Mouse (Mus musculus): ENCODE measurements around the gene Babam1. TPM values are rescaled to one million over a fixed set of nuclear protein-coding genes. Genes with fewer than 3 reads are reported as not detected.

Babam1 gene
- polyA plus RNA-seq, 1 experiment from 2014 or later = 92.2 TPM

DNA sequence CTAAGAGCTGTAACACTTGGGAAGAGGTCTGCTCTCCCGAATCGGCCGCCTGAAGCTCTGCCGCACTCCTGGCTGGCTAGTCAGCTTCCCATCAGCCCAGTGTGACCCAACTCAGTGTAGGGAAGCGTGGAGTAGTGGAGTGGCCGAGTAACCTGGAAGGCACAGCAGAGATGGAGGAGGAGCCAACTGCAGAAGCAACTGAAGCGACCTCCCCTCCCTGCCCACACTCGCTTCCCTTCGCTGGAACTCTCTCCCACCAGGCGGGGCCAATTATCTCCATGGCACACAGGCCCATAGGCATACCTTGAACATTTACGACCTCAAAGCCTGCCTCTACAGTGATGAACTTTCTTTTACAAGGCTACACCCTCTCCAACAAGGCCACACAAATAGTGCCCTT, 55.1 kb downstream of the Babam1 start:
- no peak for ATAC-seq (ENCODE audit: insufficient number of reproducible peaks, insufficient read depth, low FRiP score, low read depth)
- WGBS = 43% methylated on average over 11 of the region's 11 CpGs
- no peaks in the 10 kb centered on the region for H3K36me3 ChIP-seq (ENCODE audit: control insufficient read depth, insufficient read depth, low read length)
- H3K9ac ChIP-seq (replicated peaks; ENCODE audit: low read depth, low read length) = no peak overlapping the region
- no peak overlapping the region for H3K4me3 ChIP-seq (ENCODE audit: low read depth, low read length)
- H3K27me3 ChIP-seq (ENCODE audit: control insufficient read depth, insufficient read depth, low read length) = no peaks in the 10 kb centered on the region
- H3K4me2 ChIP-seq (replicated peaks; ENCODE audit: low read depth, low read length) = no peak overlapping the region
- H3K27ac ChIP-seq (ENCODE audit: low read length) = no peak overlapping the region
- no peaks in the 10 kb centered on the region for H3K9me3 ChIP-seq (ENCODE audit: control insufficient read depth, low read depth, low read length)
- H3K4me1 ChIP-seq (ENCODE audit: control insufficient read depth, insufficient read depth, low read length) = no peaks in the 10 kb centered on the region

DNA sequence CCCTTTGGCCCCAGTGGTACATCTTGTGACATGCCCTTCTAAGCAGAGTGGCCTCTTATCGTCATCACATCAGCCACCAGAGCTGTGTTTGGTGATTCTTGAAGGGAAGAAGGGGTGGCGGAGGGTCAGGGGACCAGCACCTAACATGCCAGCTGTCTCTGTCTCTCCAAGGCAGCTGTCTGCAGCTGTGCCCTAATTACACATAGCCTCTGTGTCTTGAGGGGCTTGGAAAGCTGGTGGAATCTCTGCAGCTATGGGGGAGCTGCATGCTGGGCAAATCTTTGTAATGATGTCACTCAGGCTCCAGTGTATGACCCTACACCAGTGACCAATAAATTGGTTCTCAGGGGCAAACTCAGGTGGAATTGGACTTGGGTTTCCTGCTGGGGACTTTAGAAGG, 56.0 kb downstream of the Babam1 start:
- H3K27ac ChIP-seq (ENCODE audit: low read length) = no peak overlapping the region
- 63% methylated on average over 2 of the region's 2 CpGs for WGBS
- ATAC-seq (ENCODE audit: insufficient number of reproducible peaks, insufficient read depth, low FRiP score, low read depth) = no peak

More for the DNA sequence above, 56.0 kb downstream of the Babam1 start:
- no peaks in the 10 kb centered on the region for H3K4me1 ChIP-seq (ENCODE audit: control insufficient read depth, insufficient read depth, low read length)
- H3K9ac ChIP-seq (replicated peaks; ENCODE audit: low read depth, low read length) = no peak overlapping the region
- H3K36me3 ChIP-seq (ENCODE audit: control insufficient read depth, insufficient read depth, low read length) = peaks cover under 1% of the 10 kb centered on the region; the same call in 1 of the 2 replicates
- H3K27me3 ChIP-seq (ENCODE audit: control insufficient read depth, insufficient read depth, low read length) = no peaks in the 10 kb centered on the region
- H3K9me3 ChIP-seq (ENCODE audit: control insufficient read depth, low read depth, low read length) = no peaks in the 10 kb centered on the region
- no peak overlapping the region for H3K4me2 ChIP-seq (replicated peaks; ENCODE audit: low read depth, low read length)
- no peak overlapping the region for H3K4me3 ChIP-seq (ENCODE audit: low read depth, low read length)

Other genes with a start within 250 kb of the Babam1 start
- gene Myo9b, start 124.1 kb upstream of the Babam1 start, polyA plus RNA-seq (2014; fragmentation: Nextera tagmentation; extraction: Ambion mirVana) = 22.5 and 23.8 TPM in 2 replicates
- 53.7 and 54.1 TPM in 2 replicates for gene Haus8, start 123.9 kb upstream of the Babam1 start, polyA plus RNA-seq (2014; fragmentation: Nextera tagmentation; extraction: Ambion mirVana)
- gene Use1, start 30.0 kb upstream of the Babam1 start, polyA plus RNA-seq (2014; fragmentation: Nextera tagmentation; extraction: Ambion mirVana) = 106 and 108 TPM in 2 replicates
- 3.8 TPM in 2 replicates for gene Ocel1, start 25.6 kb upstream of the Babam1 start, polyA plus RNA-seq (2014; fragmentation: Nextera tagmentation; extraction: Ambion mirVana)
- 52.7 and 65.5 TPM in 2 replicates for gene Nr2f6, start 14.9 kb upstream of the Babam1 start, polyA plus RNA-seq (2014; fragmentation: Nextera tagmentation; extraction: Ambion mirVana)
- gene Ushbp1, start 1.1 kb upstream of the Babam1 start, polyA plus RNA-seq (2014; fragmentation: Nextera tagmentation; extraction: Ambion mirVana) = 8.6 and 9.6 TPM in 2 replicates
- 30.9 and 39.8 TPM in 2 replicates for gene Ankle1, start 9.1 kb downstream of the Babam1 start, polyA plus RNA-seq (2014; fragmentation: Nextera tagmentation; extraction: Ambion mirVana)
- 28.4 and 30.0 TPM in 2 replicates for gene Abhd8, start 66.8 kb downstream of the Babam1 start, polyA plus RNA-seq (2014; fragmentation: Nextera tagmentation; extraction: Ambion mirVana)
- 139 and 154 TPM in 2 replicates for gene Mrpl34, start 68.1 kb downstream of the Babam1 start, polyA plus RNA-seq (2014; fragmentation: Nextera tagmentation; extraction: Ambion mirVana)
- 94.8 and 98.9 TPM in 2 replicates for gene Dda1, start 72.3 kb downstream of the Babam1 start, polyA plus RNA-seq (2014; fragmentation: Nextera tagmentation; extraction: Ambion mirVana)
- 2.3 TPM in 2 replicates for gene Ano8, start 89.1 kb downstream of the Babam1 start, polyA plus RNA-seq (2014; fragmentation: Nextera tagmentation; extraction: Ambion mirVana)
- gene Gtpbp3, start 91.2 kb downstream of the Babam1 start, polyA plus RNA-seq (2014; fragmentation: Nextera tagmentation; extraction: Ambion mirVana) = 7.1 and 7.2 TPM in 2 replicates
- gene Plvap, start 114.9 kb downstream of the Babam1 start, polyA plus RNA-seq (2014; fragmentation: Nextera tagmentation; extraction: Ambion mirVana) = 67.1 and 67.5 TPM in 2 replicates
- gene Ccdc194, start 128.8 kb downstream of the Babam1 start, polyA plus RNA-seq (2014; fragmentation: Nextera tagmentation; extraction: Ambion mirVana) = 0.41 and 0.58 TPM in 2 replicates
- gene Bst2, start 140.6 kb downstream of the Babam1 start, polyA plus RNA-seq (2014; fragmentation: Nextera tagmentation; extraction: Ambion mirVana) = 7.6 and 10.9 TPM in 2 replicates
- gene Mvb12a, start 146.1 kb downstream of the Babam1 start, polyA plus RNA-seq (2014; fragmentation: Nextera tagmentation; extraction: Ambion mirVana) = 103 and 105 TPM in 2 replicates
- gene Tmem221, start 162.0 kb downstream of the Babam1 start, polyA plus RNA-seq (2014; fragmentation: Nextera tagmentation; extraction: Ambion mirVana) = 1.4 and 1.9 TPM in 2 replicates
- gene Nxnl1, start 169.7 kb downstream of the Babam1 start, polyA plus RNA-seq (2014; fragmentation: Nextera tagmentation; extraction: Ambion mirVana) = not detected in 2 replicates
- 28.2 and 29.4 TPM in 2 replicates for gene Slc27a1, start 172.0 kb downstream of the Babam1 start, polyA plus RNA-seq (2014; fragmentation: Nextera tagmentation; extraction: Ambion mirVana)
- gene Pgls, start 195.3 kb downstream of the Babam1 start, polyA plus RNA-seq (2014; fragmentation: Nextera tagmentation; extraction: Ambion mirVana) = 258 and 266 TPM in 2 replicates
- 3.4 and 4.5 TPM in 2 replicates for gene Fam129c, start 200.8 kb downstream of the Babam1 start, polyA plus RNA-seq (2014; fragmentation: Nextera tagmentation; extraction: Ambion mirVana)
- gene Colgalt1, start 214.1 kb downstream of the Babam1 start, polyA plus RNA-seq (2014; fragmentation: Nextera tagmentation; extraction: Ambion mirVana) = 87.6 and 89.1 TPM in 2 replicates

All from stomach, embryonic 14.5 days (tissue).